Mouse (Mus musculus) olfactory bulb, adult 2 months (tissue): ENCODE measurements around the gene Sox13.

Experiments used
- CTCF ChIP-seq: fragments of 200-500 bp; IDR thresholded peaks from 2 replicates; pipeline ENCODE4 v1.5.1; 2012; ENCODE audit warnings: low read depth, mild to moderate bottlenecking, low read length, moderate library complexity; ENCODE audit not compliant: insufficient read depth
- POLR2A ChIP-seq: fragments of 200-500 bp; IDR thresholded peaks from 2 replicates; pipeline ENCODE4 v1.6.1; 2012; ENCODE audit warnings: mild to moderate bottlenecking, low read depth, low read length, moderate library complexity; ENCODE audit not compliant: insufficient read depth

DNA sequence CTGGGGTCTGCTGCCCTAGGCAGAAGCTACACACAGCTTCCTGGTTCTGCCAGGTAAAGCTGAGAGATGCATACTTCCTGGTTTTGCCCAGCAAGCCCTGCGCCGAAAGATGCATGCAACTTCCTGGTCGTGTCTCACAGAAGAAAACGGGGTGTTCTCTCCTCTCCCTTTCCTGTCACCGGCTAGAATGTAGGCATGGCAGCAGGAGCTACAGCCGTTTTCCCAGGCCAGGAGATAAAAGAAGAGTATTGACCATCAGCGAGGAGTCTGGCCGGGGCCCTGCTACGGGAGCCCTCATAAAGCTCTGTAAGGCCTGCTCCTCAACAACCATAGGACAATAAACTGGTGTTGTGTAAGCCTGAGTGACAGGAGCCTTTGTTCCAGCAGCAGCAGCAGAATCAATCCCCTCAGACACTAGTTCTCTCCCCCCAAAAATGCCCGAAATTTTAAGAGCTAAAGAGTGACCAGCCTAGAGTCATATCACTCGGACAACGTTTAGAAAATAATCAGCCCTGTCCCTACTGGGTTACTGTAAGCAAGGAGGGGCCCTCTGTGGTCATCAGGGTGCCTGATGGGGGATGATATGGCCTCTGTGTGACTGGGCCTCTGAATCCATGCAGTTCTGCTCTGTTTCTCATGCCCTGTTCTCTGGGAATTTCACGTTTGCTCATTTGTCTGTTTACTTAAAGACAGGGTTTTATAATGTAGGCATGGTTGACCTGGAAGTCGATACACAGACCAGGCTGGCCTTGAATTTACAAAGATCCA is 13.9 kb upstream of the Sox13 start:
- TF ChIP-seq CTCF = no peak
- TF ChIP-seq POLR2A = no peak
